Mouse (Mus musculus) kidney, embryonic 14.5 days (tissue): Measurements from ENCODE around the gene 2410004B18Rik. TPM values are rescaled to one million over a fixed set of nuclear protein-coding genes. Genes with fewer than 3 reads are reported as not detected.

Source experiments
- ATAC-seq: fragments of 200-750 bp; cut with Nextera tagmentation; 2 replicates; pipeline ENCODE4 v1.8.0; 2017; ENCODE audit warnings: moderate number of reproducible peaks, mild to moderate bottlenecking, moderate TSS enrichment, moderate library complexity; ENCODE audit not compliant: low FRiP score, low TSS enrichment
- H3K27ac ChIP-seq: fragments of 300-500 bp; sonication (generic); 2 replicates; pipeline ENCODE4 v1.5.1; 2014; ENCODE audit warnings: low read depth, mild to moderate bottlenecking, low read length, moderate library complexity, mixed read lengths
- H3K27me3 ChIP-seq: fragments of 300-500 bp; sonication (generic); 2 replicates; pipeline ENCODE4 v1.6.1; 2014; ENCODE audit warnings: mild to moderate bottlenecking, low read length; ENCODE audit not compliant: control insufficient read depth, insufficient read depth
- H3K36me3 ChIP-seq: fragments of 300-500 bp; sonication (generic); 2 replicates; pipeline ENCODE4 v1.6.1; 2014; ENCODE audit warnings: low read length, mixed read lengths; ENCODE audit not compliant: control insufficient read depth, insufficient read depth
- H3K4me1 ChIP-seq: fragments of 300-500 bp; sonication (generic); 2 replicates; pipeline ENCODE4 v1.6.1; 2014; ENCODE audit warnings: low read length, mixed read lengths; ENCODE audit not compliant: control insufficient read depth, insufficient read depth
- H3K4me2 ChIP-seq: fragments of 300-500 bp; sonication (generic); replicated peaks from 2 replicates; pipeline ENCODE4 v1.6.1; 2014; ENCODE audit warnings: low read depth, mild to moderate bottlenecking, low read length
- H3K4me3 ChIP-seq: fragments of 300-500 bp; sonication (generic); 2 replicates; pipeline ENCODE4 v1.5.1; 2014; ENCODE audit warnings: mild to moderate bottlenecking, low read length
- H3K9ac ChIP-seq: fragments of 300-500 bp; sonication (generic); 2 replicates; pipeline ENCODE4 v1.6.1; 2014; ENCODE audit warnings: low read depth, mild to moderate bottlenecking, low read length, moderate library complexity
- H3K9me3 ChIP-seq: fragments of 300-500 bp; sonication (generic); 2 replicates; pipeline ENCODE4 v1.6.1; 2016; ENCODE audit warnings: low read length; ENCODE audit not compliant: control insufficient read depth
- WGBS: fragments of 180-500 bp; shearing (Covaris S2); extraction: QIAGEN DNeasy Blood & Tissue Kit; methylation state at CpG from one replicate; pipeline ENCODE4 v1.1.7; 2014; 5-methylcytosine and 5-hydroxymethylcytosine counted together
- polyA plus RNA-seq: library from polyadenylated mRNA; unstranded; fragments of >200 nt; fragmentation: Nextera tagmentation; extraction: Ambion mirVana; gene quantifications from 2 replicates; pipeline ENCODE4 v1.2.1, GENCODE M21; 2014

2410004B18Rik gene
- polyA plus RNA-seq, 1 experiment from 2014 or later = 55.7 TPM

- Histone ChIP-seq H3K4me3 (no peak overlapping the region), H3K36me3 (peaks cover 35% of the 10 kb centered on the region), H3K9ac (no peak overlapping the region), H3K4me1 (peaks cover 3% of the 10 kb centered on the region), H3K27me3 (no peaks in the 10 kb centered on the region), H3K4me2 (no peak overlapping the region), H3K27ac (no peak overlapping the region), H3K9me3 (no peaks in the 10 kb centered on the region)
- ATAC-seq = no peak
- 81% methylated on average over 7 of the region's 7 CpGs for WGBS
These were observed 6.5 kb downstream of the 2410004B18Rik start for GRCm38 (mm10) chr3:145944348-145944747.

- no peak overlapping the region for H3K4me3 ChIP-seq
- no peak overlapping the region for H3K27ac ChIP-seq
- WGBS = 88% methylated on average over 3 of the region's 3 CpGs
- peaks cover 2% of the 10 kb centered on the region; the same call in 1 of the 2 replicates for H3K4me1 ChIP-seq
- no peak overlapping the region for H3K4me2 ChIP-seq
- no peaks in the 10 kb centered on the region for H3K9me3 ChIP-seq
- no peak overlapping the region for H3K9ac ChIP-seq
- no peaks in the 10 kb centered on the region for H3K27me3 ChIP-seq
- H3K36me3 ChIP-seq = peaks cover 27% of the 10 kb centered on the region
- no peak for ATAC-seq
These were observed 8.1 kb downstream of the 2410004B18Rik start for GRCm38 (mm10) chr3:145945904-145946303.

GRCm38 (mm10) chr3:145946654-145947053 is 8.8 kb downstream of the 2410004B18Rik start:
- ATAC-seq = no peak
- WGBS = 48% methylated on average over 2 of the region's 2 CpGs

GRCm38 (mm10) chr3:145947539-145948204 is 9.9 kb downstream of the 2410004B18Rik start:
- Histone ChIP-seq H3K27ac (no peak overlapping the region), H3K9me3 (no peaks in the 10 kb centered on the region), H3K36me3 (peaks cover 22% of the 10 kb centered on the region), H3K4me3 (no peak overlapping the region), H3K9ac (no peak overlapping the region), H3K27me3 (no peaks in the 10 kb centered on the region), H3K4me2 (no peak overlapping the region), H3K4me1 (peaks cover 2% of the 10 kb centered on the region; the same call in 1 of the 2 replicates)
- 30% methylated on average over 6 of the region's 6 CpGs for WGBS
- no peak for ATAC-seq

More at GRCm38 (mm10) chr3:145946654-145947053, 8.8 kb downstream of the 2410004B18Rik start:
- no peak overlapping the region for H3K4me2 ChIP-seq
- no peak overlapping the region for H3K9ac ChIP-seq
- no peaks in the 10 kb centered on the region for H3K9me3 ChIP-seq
- peaks cover 25% of the 10 kb centered on the region for H3K36me3 ChIP-seq
- H3K4me3 ChIP-seq = no peak overlapping the region
- no peaks in the 10 kb centered on the region for H3K27me3 ChIP-seq
- H3K4me1 ChIP-seq = peaks cover 2% of the 10 kb centered on the region; the same call in 1 of the 2 replicates
- H3K27ac ChIP-seq = no peak overlapping the region

GRCm38 (mm10) chr3:145950034-145950814 is 12.4 kb downstream of the 2410004B18Rik start:
- H3K27me3 ChIP-seq = no peaks in the 10 kb centered on the region
- H3K9ac ChIP-seq = 0 out of 2 replicates have a peak overlapping the region, but pooled peaks have one; percentile 13
- H3K27ac ChIP-seq = no peak overlapping the region
- H3K9me3 ChIP-seq = no peaks in the 10 kb centered on the region
- peaks cover 2% of the 10 kb centered on the region; the same call in 1 of the 2 replicates for H3K4me1 ChIP-seq
- H3K36me3 ChIP-seq = no peaks in the 10 kb centered on the region
- 9% methylated on average over 15 of the region's 15 CpGs for WGBS
- ATAC-seq = peak; percentile 89
- peak overlapping the region; percentile 8; the same call in 1 of the 2 replicates for H3K4me3 ChIP-seq
- peak overlapping the region; percentile 38 for H3K4me2 ChIP-seq

- no peak overlapping the region; the same call in 1 of the 2 replicates for H3K4me3 ChIP-seq
- no peak for ATAC-seq
- H3K27ac ChIP-seq = no peak overlapping the region
- no peaks in the 10 kb centered on the region for H3K27me3 ChIP-seq
- no peak overlapping the region for H3K9ac ChIP-seq
- H3K9me3 ChIP-seq = no peaks in the 10 kb centered on the region
- WGBS = 44% methylated on average over 5 of the region's 5 CpGs
- H3K4me2 ChIP-seq = no peak overlapping the region
- H3K4me1 ChIP-seq = peaks cover 2% of the 10 kb centered on the region; the same call in 1 of the 2 replicates
- H3K36me3 ChIP-seq = no peaks in the 10 kb centered on the region
These were observed 13.0 kb downstream of the 2410004B18Rik start for GRCm38 (mm10) chr3:145950815-145951130.

- peaks cover 2% of the 10 kb centered on the region; the same call in 1 of the 2 replicates for H3K4me1 ChIP-seq
- 72% methylated on average over 17 of the region's 17 CpGs for WGBS
- no peak overlapping the region for H3K4me3 ChIP-seq
- H3K9ac ChIP-seq = no peak overlapping the region
- no peaks in the 10 kb centered on the region for H3K36me3 ChIP-seq
- no peak overlapping the region for H3K4me2 ChIP-seq
- H3K27ac ChIP-seq = no peak overlapping the region
- ATAC-seq = no peak
- H3K27me3 ChIP-seq = no peaks in the 10 kb centered on the region
- no peaks in the 10 kb centered on the region for H3K9me3 ChIP-seq
These were observed 13.7 kb downstream of the 2410004B18Rik start for GRCm38 (mm10) chr3:145951287-145952165.

GRCm38 (mm10) chr3:145952945-145953344 is 15.1 kb downstream of the 2410004B18Rik start:
- Histone ChIP-seq H3K27ac (no peak overlapping the region), H3K9me3 (peaks cover 4% of the 10 kb centered on the region; the same call in 1 of the 2 replicates), H3K36me3 (no peaks in the 10 kb centered on the region), H3K9ac (no peak overlapping the region), H3K4me1 (peaks cover 2% of the 10 kb centered on the region; the same call in 1 of the 2 replicates), H3K4me3 (no peak overlapping the region), H3K4me2 (no peak overlapping the region), H3K27me3 (no peaks in the 10 kb centered on the region)
- no peak for ATAC-seq
- WGBS = 87% methylated on average over 7 of the region's 7 CpGs
